Mouse (Mus musculus) testis, postnatal 14 days (tissue): ENCODE measurements around the gene Daglb.
"Not testable (repeated sequence)": the region's sequence is repeated elsewhere in the genome, so short reads cannot be mapped to it uniquely, and the experiment has no call there.

ENCODE experiments used
- DNase-seq: peaks from one replicate; pipeline ENCODE4 v3.0.0; 2021; ENCODE audit warnings: low spot score

The Daglb gene

GRCm38 (mm10) chr5:143487193-143487592, 22.8 kb downstream of the Daglb start:
- DNase-seq = no peak

GRCm38 (mm10) chr5:143487998-143488397, 23.6 kb downstream of the Daglb start:
- no peak for DNase-seq

- DNase-seq = no peak
Observed at GRCm38 (mm10) chr5:143489749-143490342, 25.5 kb downstream of the Daglb start.

- no peak for DNase-seq
Observed at GRCm38 (mm10) chr5:143491736-143492135, 27.4 kb downstream of the Daglb start.

- DNase-seq = no peak
Observed at GRCm38 (mm10) chr5:143493163-143493562, 28.8 kb downstream of the Daglb start.

GRCm38 (mm10) chr5:143495708-143496107, 31.3 kb downstream of the Daglb start:
- no peak for DNase-seq

GRCm38 (mm10) chr5:143497451-143497850, 33.1 kb downstream of the Daglb start:
- no peak for DNase-seq

GRCm38 (mm10) chr5:143499197-143499596, 34.8 kb downstream of the Daglb start:
- no peak for DNase-seq

GRCm38 (mm10) chr5:143499686-143500085, 35.3 kb downstream of the Daglb start:
- DNase-seq = no peak

GRCm38 (mm10) chr5:143500711-143501110, 36.3 kb downstream of the Daglb start:
- DNase-seq = not testable (repeated sequence)

GRCm38 (mm10) chr5:143501140-143501539, 36.8 kb downstream of the Daglb start:
- DNase-seq = no peak

GRCm38 (mm10) chr5:143501649-143502048, 37.3 kb downstream of the Daglb start:
- no peak for DNase-seq

GRCm38 (mm10) chr5:143502899-143503557, 38.6 kb downstream of the Daglb start:
- DNase-seq = no peak

- no peak for DNase-seq
Observed at GRCm38 (mm10) chr5:143503740-143504139, 39.4 kb downstream of the Daglb start.

- DNase-seq = no peak
Observed at GRCm38 (mm10) chr5:143504453-143504852, 40.1 kb downstream of the Daglb start.

- no peak for DNase-seq
Observed at GRCm38 (mm10) chr5:143505056-143505455, 40.7 kb downstream of the Daglb start.

GRCm38 (mm10) chr5:143505545-143505944, 41.2 kb downstream of the Daglb start:
- no peak for DNase-seq

- DNase-seq = no peak
Observed at GRCm38 (mm10) chr5:143509294-143509693, 44.9 kb downstream of the Daglb start.

GRCm38 (mm10) chr5:143509737-143510136, 45.4 kb downstream of the Daglb start:
- no peak for DNase-seq

GRCm38 (mm10) chr5:143511577-143511976, 47.2 kb downstream of the Daglb start:
- no peak for DNase-seq

GRCm38 (mm10) chr5:143512305-143512704, 47.9 kb downstream of the Daglb start:
- no peak for DNase-seq

GRCm38 (mm10) chr5:143514878-143515277, 50.5 kb downstream of the Daglb start:
- DNase-seq = no peak

- DNase-seq = no peak
Observed at GRCm38 (mm10) chr5:143517005-143517404, 52.6 kb downstream of the Daglb start.

- no peak for DNase-seq
Observed at GRCm38 (mm10) chr5:143517436-143517835, 53.1 kb downstream of the Daglb start.
